Mouse (Mus musculus) embryonic facial prominence, embryonic 10.5 days (tissue): Measurements from ENCODE around the gene Zfp804b. TPM values are rescaled to one million over a fixed set of nuclear protein-coding genes. Genes with fewer than 3 reads are reported as not detected.

Source experiments
- DNase-seq: peaks from one replicate; pipeline ENCODE4 v3.0.0-alpha.2; 2017; ENCODE audit warnings: low spot score
- H3K27ac ChIP-seq: fragments of 300-500 bp; sonication (generic); replicated peaks from 2 replicates; pipeline ENCODE4 v1.5.1; 2016; ENCODE audit warnings: mild to moderate bottlenecking
- H3K27me3 ChIP-seq: fragments of 300-500 bp; sonication (generic); replicated peaks from 2 replicates; pipeline ENCODE4 v1.6.1; 2016; ENCODE audit warnings: low read depth, mild to moderate bottlenecking; ENCODE audit not compliant: poor library complexity, severe bottlenecking
- H3K36me3 ChIP-seq: fragments of 300-500 bp; sonication (generic); replicated peaks from 2 replicates; pipeline ENCODE4 v1.6.1; 2016; ENCODE audit warnings: mild to moderate bottlenecking, moderate library complexity
- H3K4me1 ChIP-seq: fragments of 300-500 bp; sonication (generic); 2 replicates; pipeline ENCODE4 v1.6.1; 2016
- H3K4me3 ChIP-seq: fragments of 300-500 bp; sonication (generic); 2 replicates; pipeline ENCODE4 v1.5.1; 2016; ENCODE audit warnings: mild to moderate bottlenecking, moderate library complexity
- H3K9me3 ChIP-seq: fragments of 300-500 bp; sonication (generic); 2 replicates; pipeline ENCODE4 v1.6.1; 2016; ENCODE audit warnings: mild to moderate bottlenecking
- WGBS: fragments of 180-500 bp; shearing (Covaris S2); methylation state at CpG from one replicate; pipeline ENCODE4 v1.1.7; 2016; 5-methylcytosine and 5-hydroxymethylcytosine counted together
- polyA plus RNA-seq: library from polyadenylated mRNA; unstranded; fragments of >200 nt; fragmentation: Nextera tagmentation; extraction: Ambion mirVana; gene quantifications from 2 replicates; pipeline ENCODE4 v1.2.1, GENCODE M21; 2016

Gene Zfp804b
- polyA plus RNA-seq, 1 experiment from 2014 or later = 0.12 TPM

DNA sequence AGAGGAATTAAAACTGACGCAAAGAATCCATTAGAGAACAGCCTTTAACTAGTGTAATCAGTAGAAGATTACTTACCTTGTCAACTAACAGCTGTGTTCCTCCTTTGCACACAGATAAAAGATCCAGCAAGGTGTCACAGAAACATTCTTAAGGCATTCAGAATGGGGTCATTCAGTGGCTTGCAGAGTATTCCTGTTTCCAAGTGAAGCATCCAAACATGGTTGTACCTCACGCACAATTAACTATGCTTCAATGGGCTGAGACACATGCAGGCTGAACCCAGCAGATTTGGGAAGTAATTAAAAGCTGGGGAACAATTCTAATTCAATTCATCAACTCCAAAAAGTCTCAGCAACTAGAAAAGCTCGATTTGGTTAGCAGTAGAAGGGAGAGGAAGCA lies 337.1 kb downstream of the Zfp804b start:
- no peaks in the 10 kb centered on the region for H3K27me3 ChIP-seq
- H3K27ac ChIP-seq = no peak overlapping the region
- WGBS = 54% methylated on average over 3 of the region's 3 CpGs
- no peak overlapping the region for H3K4me3 ChIP-seq
- H3K9me3 ChIP-seq = no peaks in the 10 kb centered on the region
- no peak for DNase-seq
- no peaks in the 10 kb centered on the region for H3K36me3 ChIP-seq
- H3K4me1 ChIP-seq = no peaks in the 10 kb centered on the region

DNA sequence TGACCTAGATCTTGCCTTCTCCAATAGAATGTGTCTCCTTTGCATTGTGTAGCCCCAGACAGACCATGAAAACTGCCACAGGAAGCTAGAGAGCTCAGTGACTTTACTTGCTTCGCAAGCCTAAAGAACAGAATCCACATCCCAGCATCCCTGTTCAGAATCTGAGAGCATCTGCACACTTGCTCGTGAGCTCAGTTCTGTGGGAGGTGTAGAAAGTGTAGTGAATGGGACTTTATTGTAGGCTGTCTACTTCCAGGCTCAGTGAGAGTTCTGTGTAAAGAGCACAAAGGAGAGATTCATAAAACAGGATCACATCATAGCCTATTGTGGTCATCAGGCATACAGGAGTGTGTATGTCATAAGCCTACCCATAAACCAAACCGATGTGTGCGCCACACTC lies 360.6 kb downstream of the Zfp804b start:
- H3K27me3 ChIP-seq = no peaks in the 10 kb centered on the region
- no peak overlapping the region for H3K27ac ChIP-seq
- WGBS = 89% methylated on average over 4 of the region's 4 CpGs
- DNase-seq = no peak
- no peaks in the 10 kb centered on the region for H3K4me1 ChIP-seq
- no peak overlapping the region for H3K4me3 ChIP-seq
- no peaks in the 10 kb centered on the region for H3K9me3 ChIP-seq
- H3K36me3 ChIP-seq = no peaks in the 10 kb centered on the region

DNA sequence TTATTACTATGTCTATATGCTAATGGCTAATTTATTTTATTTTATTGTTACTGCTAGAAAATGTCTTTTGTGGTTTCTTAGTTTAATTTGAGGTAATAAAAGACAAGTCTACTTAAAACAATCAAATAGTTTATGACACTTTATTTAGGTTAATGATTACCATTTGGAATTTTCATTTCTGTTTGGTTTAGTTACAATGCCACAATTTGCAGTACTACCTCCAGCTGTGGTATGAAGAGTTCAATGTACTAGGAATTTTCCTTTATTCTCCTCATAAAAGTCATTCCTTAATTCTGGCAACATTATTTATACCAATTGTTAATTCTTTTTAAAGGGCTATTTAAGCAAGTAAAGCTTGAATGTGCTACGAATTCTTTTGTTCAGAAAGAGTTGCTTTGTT lies 409.7 kb downstream of the Zfp804b start:
- H3K9me3 ChIP-seq = no peaks in the 10 kb centered on the region
- no peaks in the 10 kb centered on the region for H3K27me3 ChIP-seq
- H3K36me3 ChIP-seq = no peaks in the 10 kb centered on the region

DNA sequence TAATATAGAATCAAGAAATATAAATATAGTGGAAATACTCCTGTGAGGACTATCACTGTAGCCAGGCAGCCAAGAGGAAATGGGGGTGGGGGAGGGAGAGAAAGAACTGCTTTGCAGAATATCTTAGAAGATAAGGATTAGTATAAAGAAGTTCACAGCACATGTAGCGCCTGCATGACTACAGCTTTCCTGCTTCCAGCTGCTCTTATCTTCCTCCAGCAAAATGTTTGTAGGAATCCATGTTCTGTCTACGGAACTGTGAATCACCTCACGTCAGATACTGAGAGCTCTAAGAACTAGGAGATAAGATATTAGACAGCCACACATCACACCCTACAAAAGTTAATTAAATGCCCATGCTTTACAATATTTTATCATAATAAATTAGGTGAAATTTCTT lies 433.3 kb downstream of the Zfp804b start:
- DNase-seq = no peak
- H3K4me3 ChIP-seq = no peak overlapping the region
- H3K27me3 ChIP-seq = no peaks in the 10 kb centered on the region
- 98% methylated on average over 3 of the region's 3 CpGs for WGBS
- H3K4me1 ChIP-seq = no peaks in the 10 kb centered on the region
- no peak overlapping the region for H3K27ac ChIP-seq
- no peaks in the 10 kb centered on the region for H3K9me3 ChIP-seq
- no peaks in the 10 kb centered on the region for H3K36me3 ChIP-seq

More for the DNA sequence above, 409.7 kb downstream of the Zfp804b start:
- H3K4me1 ChIP-seq = no peaks in the 10 kb centered on the region
- WGBS = 83% methylated on average over 1 of the region's 1 CpGs
- DNase-seq = no peak
- H3K27ac ChIP-seq = no peak overlapping the region
- no peak overlapping the region for H3K4me3 ChIP-seq

DNA sequence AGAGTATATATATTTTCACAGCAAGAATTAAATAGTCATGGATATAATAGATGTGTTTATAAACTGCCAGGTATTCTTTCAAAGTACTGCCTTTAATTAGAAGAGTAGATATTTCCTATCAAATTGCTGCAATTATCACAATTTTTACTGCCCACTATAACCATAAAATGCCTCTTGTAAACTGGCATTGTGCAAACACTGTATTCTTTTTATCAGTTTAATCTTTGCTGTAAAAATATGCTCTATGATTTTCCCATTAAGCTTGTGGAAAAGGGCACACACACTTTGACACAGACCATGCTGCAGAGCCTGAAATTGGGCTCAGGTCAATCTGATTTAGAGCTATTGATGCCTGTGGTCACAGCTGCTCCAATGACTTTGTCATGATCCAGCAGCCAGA lies 463.2 kb downstream of the Zfp804b start:
- Histone ChIP-seq H3K27ac (no peak overlapping the region), H3K36me3 (no peaks in the 10 kb centered on the region), H3K9me3 (no peaks in the 10 kb centered on the region), H3K4me3 (no peak overlapping the region), H3K4me1 (no peaks in the 10 kb centered on the region), H3K27me3 (no peaks in the 10 kb centered on the region)
- DNase-seq = no peak

DNA sequence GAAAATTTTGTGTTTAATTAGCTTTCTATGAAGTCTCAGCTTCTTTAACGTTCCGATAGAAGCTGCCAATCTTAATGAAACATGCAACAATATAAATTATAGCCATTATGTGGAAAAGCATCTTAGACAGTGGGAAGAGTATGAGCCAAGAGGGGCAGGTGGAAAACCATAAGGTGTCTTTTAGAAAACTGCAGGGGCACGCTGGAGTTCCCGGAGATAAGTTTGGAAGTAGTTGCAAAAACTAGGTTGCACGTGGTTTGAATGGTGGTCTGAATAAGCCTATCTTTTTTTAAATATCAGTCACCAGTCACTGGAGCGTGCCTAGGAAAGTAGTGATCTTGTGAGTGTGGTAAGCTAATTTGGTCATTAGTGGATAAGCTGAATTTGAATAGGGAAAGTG lies 473.0 kb downstream of the Zfp804b start:
- WGBS = 88% methylated on average over 6 of the region's 6 CpGs
- Histone ChIP-seq H3K4me1 (no peaks in the 10 kb centered on the region), H3K27ac (no peak overlapping the region), H3K9me3 (no peaks in the 10 kb centered on the region), H3K27me3 (no peaks in the 10 kb centered on the region), H3K36me3 (no peaks in the 10 kb centered on the region), H3K4me3 (no peak overlapping the region)
- DNase-seq = no peak

DNA sequence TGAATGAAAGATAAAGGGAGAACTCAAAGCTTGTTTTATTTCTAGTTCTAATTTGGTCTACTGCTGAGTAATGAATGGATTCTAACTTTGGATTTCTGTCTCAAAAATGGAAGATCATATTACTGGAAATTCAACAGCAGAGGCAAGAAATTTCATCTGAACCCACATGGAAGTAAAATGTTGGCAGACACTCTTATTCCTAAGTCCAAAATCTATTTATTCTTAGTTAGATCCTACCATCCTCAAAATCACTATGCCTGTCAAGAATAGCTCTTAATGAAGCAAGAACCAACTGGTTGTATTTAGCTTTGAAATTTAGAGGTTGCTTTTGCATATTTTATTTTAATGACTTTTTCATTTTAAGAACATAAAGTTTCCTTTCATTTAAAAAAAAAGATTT lies 473.6 kb downstream of the Zfp804b start:
- Histone ChIP-seq H3K9me3 (no peaks in the 10 kb centered on the region), H3K4me3 (no peak overlapping the region), H3K36me3 (no peaks in the 10 kb centered on the region), H3K27ac (no peak overlapping the region), H3K27me3 (no peaks in the 10 kb centered on the region), H3K4me1 (no peaks in the 10 kb centered on the region)
- no peak for DNase-seq

DNA sequence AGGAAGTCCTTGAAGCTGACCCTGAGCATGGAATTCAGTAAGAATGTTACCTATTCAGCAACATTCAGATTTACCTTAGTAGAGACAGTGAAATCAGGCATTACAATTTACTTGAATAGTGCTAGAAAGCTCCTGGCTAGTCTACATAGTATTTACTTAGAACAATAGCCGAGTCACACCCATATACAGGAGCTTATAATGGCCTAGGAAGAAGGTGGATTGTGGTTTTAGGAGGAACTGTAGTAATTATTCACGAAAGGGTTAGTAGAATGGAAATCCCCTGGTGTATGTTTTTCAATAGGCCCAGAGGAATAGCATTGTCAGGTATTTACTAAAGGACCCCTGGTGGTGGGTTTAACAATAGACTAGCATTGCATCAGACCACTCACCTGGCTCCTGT lies 549.2 kb downstream of the Zfp804b start:
- Histone ChIP-seq H3K27me3 (no peaks in the 10 kb centered on the region), H3K36me3 (no peaks in the 10 kb centered on the region), H3K27ac (no peak overlapping the region), H3K9me3 (no peaks in the 10 kb centered on the region), H3K4me1 (no peaks in the 10 kb centered on the region), H3K4me3 (no peak overlapping the region)
- 70% methylated on average over 2 of the region's 2 CpGs for WGBS
- DNase-seq = no peak

DNA sequence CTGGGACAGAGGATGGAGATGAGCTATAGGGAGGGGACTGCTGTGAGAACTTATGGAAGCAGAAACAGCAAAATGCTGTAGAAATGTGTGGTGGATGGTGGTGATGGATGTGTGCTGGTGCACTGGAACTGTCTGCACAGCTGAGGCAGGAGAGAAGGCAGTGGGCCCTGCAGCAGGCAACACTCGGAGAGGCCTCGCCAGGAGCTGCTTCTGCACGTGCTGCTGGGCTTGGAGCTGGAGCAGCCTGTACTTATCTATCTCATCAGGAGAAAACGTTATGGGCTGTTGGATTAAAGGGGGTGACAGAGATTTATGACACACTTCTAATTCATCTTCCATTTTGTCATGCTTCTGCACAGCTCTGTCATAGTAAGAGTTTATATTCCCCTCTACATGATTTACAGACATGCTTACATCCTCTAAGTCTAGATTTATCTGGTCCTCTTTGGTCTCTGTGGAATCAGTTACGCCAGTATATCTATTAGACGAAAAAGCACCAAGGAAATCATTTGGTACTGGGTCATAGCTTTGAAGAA lies 575.1 kb downstream of the Zfp804b start:
- Histone ChIP-seq H3K36me3 (no peaks in the 10 kb centered on the region), H3K27ac (no peak overlapping the region), H3K27me3 (no peaks in the 10 kb centered on the region), H3K4me3 (no peak overlapping the region), H3K4me1 (no peaks in the 10 kb centered on the region), H3K9me3 (no peaks in the 10 kb centered on the region)
- WGBS = 78% methylated on average over 6 of the region's 6 CpGs
- no peak for DNase-seq

Other genes starting within 250 kb of the Zfp804b start
- gene Tex47, start 40.6 kb downstream of the Zfp804b start, polyA plus RNA-seq = 0.07 and 0.08 TPM in 2 replicates